Mouse (Mus musculus) CH12.LX (cell line): ENCODE measurements around the gene Pck2.

Experiments
- BHLHE40 ChIP-seq: IDR thresholded peaks from 2 replicates; pipeline ENCODE4 v1.6.1; 2011; ENCODE audit warnings: mild to moderate bottlenecking, low read depth, low read length, improper control_type of control experiment
- CTCF ChIP-seq, 2 experiments: IDR thresholded peaks in 1 of 2; conservative IDR thresholded peaks in 1 of 2; 2 replicates each; pipeline ENCODE4 v1.5.1; 2011 to 2012; ENCODE audit warnings: low read depth in 2 of 2, low read length in 2 of 2, improper control_type of control experiment in 1 of 2, inconsistent platforms in 1 of 2, mild to moderate bottlenecking in 1 of 2, moderate library complexity in 1 of 2
- E2F4 ChIP-seq: IDR thresholded peaks from 2 replicates; pipeline ENCODE4 v1.6.1; 2011; ENCODE audit warnings: low read depth, low read length, improper control_type of control experiment; ENCODE audit not compliant: insufficient replicate concordance
- EP300 ChIP-seq: IDR thresholded peaks from 2 replicates; pipeline ENCODE4 v1.6.1; 2011; ENCODE audit warnings: low read length, improper control_type of control experiment
- GABPA ChIP-seq: IDR thresholded peaks from 2 replicates; pipeline ENCODE4 v1.6.1; 2012; ENCODE audit warnings: low read depth, low read length, improper control_type of control experiment, inconsistent platforms; ENCODE audit not compliant: insufficient replicate concordance
- MAFK ChIP-seq: IDR thresholded peaks from 2 replicates; pipeline ENCODE4 v1.6.1; 2011; ENCODE audit warnings: low read length, improper control_type of control experiment; ENCODE audit not compliant: insufficient replicate concordance
- MYC ChIP-seq: IDR thresholded peaks from 2 replicates; pipeline ENCODE4 v1.6.1; 2011; ENCODE audit warnings: low read depth, mild to moderate bottlenecking, improper control_type of control experiment, low read length
- NELFE ChIP-seq: IDR thresholded peaks from 2 replicates; pipeline ENCODE4 v1.6.1; 2011; ENCODE audit warnings: low read depth, low read length, improper control_type of control experiment
- POLR2A ChIP-seq: IDR thresholded peaks from 2 replicates; pipeline ENCODE4 v1.6.1; 2011; ENCODE audit warnings: low read depth, mild to moderate bottlenecking, improper control_type of control experiment, low read length
- SMC3 ChIP-seq: IDR thresholded peaks from 2 replicates; pipeline ENCODE4 v1.6.1; 2011; ENCODE audit warnings: low read depth, low read length, improper control_type of control experiment
- TBP ChIP-seq: conservative IDR thresholded peaks from 2 replicates; pipeline ENCODE4 v1.6.1; 2011; ENCODE audit warnings: low read depth, low read length, improper control_type of control experiment
- TCF12 ChIP-seq: IDR thresholded peaks from 2 replicates; pipeline ENCODE4 v1.6.1; 2014; ENCODE audit warnings: low read depth, mild to moderate bottlenecking, inconsistent platforms, low read length, improper control_type of control experiment
- USF2 ChIP-seq: conservative IDR thresholded peaks from 2 replicates; pipeline ENCODE4 v1.6.1; 2011; ENCODE audit warnings: low read depth, low read length, improper control_type of control experiment
- ZNF384 ChIP-seq: IDR thresholded peaks from 2 replicates; pipeline ENCODE4 v1.6.1; 2012; ENCODE audit warnings: low read depth, low read length, improper control_type of control experiment, inconsistent platforms

DNA sequence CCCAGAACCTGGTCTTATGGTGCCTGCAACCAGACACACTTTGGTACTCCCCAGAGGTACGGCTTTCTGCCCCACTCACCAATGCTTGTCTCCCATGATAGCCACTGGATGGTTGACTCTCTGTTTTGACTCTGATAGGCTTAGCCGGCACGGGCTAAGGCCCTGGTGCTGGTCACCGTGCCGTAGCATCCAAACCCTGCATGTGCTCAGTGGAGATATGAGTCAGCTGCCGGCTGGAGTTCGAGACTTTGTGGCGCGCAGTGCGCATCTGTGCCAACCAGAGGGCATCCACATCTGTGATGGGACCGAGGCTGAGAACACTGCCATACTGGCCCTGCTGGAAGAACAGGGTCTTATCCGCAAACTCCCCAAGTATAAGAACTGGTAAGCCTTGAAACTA, 2.2 kb downstream of the Pck2 start:
- TF ChIP-seq NELFE (no peak), ZNF384 (no peak), MAFK (no peak), POLR2A (no peak), TCF12 (no peak), E2F4 (no peak), MYC (peak; percentile 57; the same call in 1 of the 2 replicates), BHLHE40 (peak; percentile 94), TBP (no peak), GABPA (no peak), EP300 (no peak), CTCF (conservative IDR thresholded peaks at IDR 0.05 in 1 of 2, IDR thresholded peaks at IDR 0.05 in 1 of 2; ENCODE audit: low read depth in 2 of 2, low read length in 2 of 2) (no peak), SMC3 (no peak), USF2 (no peak)
